Mouse (Mus musculus): ENCODE results near the gene Tor4a.

DNA sequence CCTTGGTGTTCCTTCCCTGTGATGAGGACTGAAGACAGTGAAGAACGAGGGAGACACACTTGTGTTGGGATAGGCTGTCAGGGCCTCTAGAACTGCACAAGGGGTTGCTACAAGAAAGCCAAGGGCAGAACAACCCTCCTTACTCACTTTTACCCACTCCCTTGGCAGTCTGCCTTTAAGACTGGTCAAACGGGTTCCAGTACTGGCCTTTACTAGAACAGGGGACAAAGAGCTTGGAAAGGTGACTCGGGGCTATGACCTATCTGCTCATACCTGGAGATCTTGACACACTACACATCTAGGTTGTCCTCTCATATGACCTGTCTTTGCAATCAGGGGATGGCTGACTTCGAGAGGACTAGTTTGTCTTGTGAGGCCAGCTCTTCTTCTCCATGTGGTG lies 40.8 kb upstream of the Tor4a start:
- TF ChIP-seq CTCF (IDR thresholded peaks at IDR 0.05; ENCODE audit: low read depth), result no peak
- TF ChIP-seq EP300 (optimal IDR thresholded peaks at IDR 0.05), result no peak
